Mouse (Mus musculus): ENCODE measurements at regions not wholly inside any gene's neighbourhood (a gene's known extent, or its start where the extent isn't known, plus 50 kb on each side); places are given as distances from the start of the nearest gene placed in this dataset.

- 93% methylated on average over 15 of the region's 15 CpGs for WGBS
- Histone ChIP-seq H3K4me1 (replicated peaks; ENCODE audit: insufficient read depth, low read length) (no peaks in the 10 kb centered on the region), H3K9ac (ENCODE audit: low read depth, low read length) (no peak overlapping the region), H3K27ac (no peak overlapping the region), H3K9me3 (replicated peaks; ENCODE audit: low read length) (no peaks in the 10 kb centered on the region), H3K4me3 (replicated peaks; ENCODE audit: low read depth, low read length) (no peak overlapping the region), H3K27me3 (ENCODE audit: insufficient read depth, low read length) (no peaks in the 10 kb centered on the region), H3K4me2 (ENCODE audit: low read length) (no peak overlapping the region), H3K36me3 (ENCODE audit: insufficient read depth, low read length) (no peaks in the 10 kb centered on the region)
- no peak for ATAC-seq (replicated peaks; ENCODE audit: low FRiP score, low read depth)
- TF ChIP-seq CTCF (IDR thresholded peaks at IDR 0.05; ENCODE audit: low read depth), result no peak
- DNase-seq (ENCODE audit: low spot score), result no peak
Observed at GRCm38 (mm10) chr10:9400911-9401617, 273.9 kb downstream of the Samd5 start.

GRCm38 (mm10) chr10:9377440-9378101 lies 297.4 kb downstream of the Samd5 start:
- H3K4me2 ChIP-seq (ENCODE audit: low read length), result no peak overlapping the region
- no peaks in the 10 kb centered on the region for H3K4me1 ChIP-seq (replicated peaks; ENCODE audit: insufficient read depth, low read length)
- no peaks in the 10 kb centered on the region for H3K27me3 ChIP-seq (ENCODE audit: insufficient read depth, low read length)
- H3K4me3 ChIP-seq (replicated peaks; ENCODE audit: low read depth, low read length), result no peak overlapping the region
- H3K36me3 ChIP-seq (ENCODE audit: insufficient read depth, low read length), result no peaks in the 10 kb centered on the region
- H3K9ac ChIP-seq (ENCODE audit: low read depth, low read length), result no peak overlapping the region
- H3K9me3 ChIP-seq (replicated peaks; ENCODE audit: low read length), result no peaks in the 10 kb centered on the region
- WGBS, result 62% methylated on average over 7 of the region's 7 CpGs
- ATAC-seq (replicated peaks; ENCODE audit: low FRiP score, low read depth) (no peak), DNase-seq (ENCODE audit: low spot score) (no peak)
- H3K27ac ChIP-seq, result no peak overlapping the region
- TF ChIP-seq CTCF (IDR thresholded peaks at IDR 0.05; ENCODE audit: low read depth), result no peak

- H3K36me3 ChIP-seq (ENCODE audit: insufficient read depth, low read length), result no peaks in the 10 kb centered on the region
- no peak overlapping the region for H3K27ac ChIP-seq
- DNase-seq (ENCODE audit: low spot score), result no peak
- H3K9ac ChIP-seq (ENCODE audit: low read depth, low read length), result no peak overlapping the region
- WGBS, result 69% methylated on average over 1 of the region's 1 CpGs
- H3K4me2 ChIP-seq (ENCODE audit: low read length), result no peak overlapping the region
- H3K27me3 ChIP-seq (ENCODE audit: insufficient read depth, low read length), result no peaks in the 10 kb centered on the region
- H3K4me3 ChIP-seq (replicated peaks; ENCODE audit: low read depth, low read length), result no peak overlapping the region
- H3K9me3 ChIP-seq (replicated peaks; ENCODE audit: low read length), result no peaks in the 10 kb centered on the region
- no peak for ATAC-seq (replicated peaks; ENCODE audit: low FRiP score, low read depth)
- no peaks in the 10 kb centered on the region for H3K4me1 ChIP-seq (replicated peaks; ENCODE audit: insufficient read depth, low read length)
- TF ChIP-seq CTCF (IDR thresholded peaks at IDR 0.05; ENCODE audit: low read depth), result no peak
Observed at GRCm38 (mm10) chr10:9362306-9362865, 312.6 kb downstream of the Samd5 start.

GRCm38 (mm10) chr10:9338207-9338801 lies 336.7 kb downstream of the Samd5 start:
- DNase-seq (ENCODE audit: low spot score) (no peak), ATAC-seq (replicated peaks; ENCODE audit: low FRiP score, low read depth) (no peak)
- no peak for TF ChIP-seq CTCF (IDR thresholded peaks at IDR 0.05; ENCODE audit: low read depth)
- Histone ChIP-seq H3K9ac (ENCODE audit: low read depth, low read length) (no peak overlapping the region), H3K4me1 (replicated peaks; ENCODE audit: insufficient read depth, low read length) (no peaks in the 10 kb centered on the region), H3K27ac (no peak overlapping the region), H3K27me3 (ENCODE audit: insufficient read depth, low read length) (no peaks in the 10 kb centered on the region), H3K9me3 (replicated peaks; ENCODE audit: low read length) (no peaks in the 10 kb centered on the region), H3K4me3 (replicated peaks; ENCODE audit: low read depth, low read length) (no peak overlapping the region), H3K4me2 (ENCODE audit: low read length) (no peak overlapping the region), H3K36me3 (ENCODE audit: insufficient read depth, low read length) (no peaks in the 10 kb centered on the region)
- WGBS, result 82% methylated on average over 8 of the region's 8 CpGs

GRCm38 (mm10) chr10:9334245-9334845 lies 340.7 kb downstream of the Samd5 start:
- Histone ChIP-seq H3K9ac (ENCODE audit: low read depth, low read length) (no peak overlapping the region), H3K27me3 (ENCODE audit: insufficient read depth, low read length) (no peaks in the 10 kb centered on the region), H3K4me2 (ENCODE audit: low read length) (no peak overlapping the region), H3K27ac (no peak overlapping the region), H3K36me3 (ENCODE audit: insufficient read depth, low read length) (no peaks in the 10 kb centered on the region), H3K4me3 (replicated peaks; ENCODE audit: low read depth, low read length) (no peak overlapping the region), H3K9me3 (replicated peaks; ENCODE audit: low read length) (no peaks in the 10 kb centered on the region), H3K4me1 (replicated peaks; ENCODE audit: insufficient read depth, low read length) (no peaks in the 10 kb centered on the region)
- 61% methylated on average over 10 of the region's 10 CpGs for WGBS
- no peak for TF ChIP-seq CTCF (IDR thresholded peaks at IDR 0.05; ENCODE audit: low read depth)
- ATAC-seq (replicated peaks; ENCODE audit: low FRiP score, low read depth), result no peak
- no peak for DNase-seq (ENCODE audit: low spot score)

- no peak for DNase-seq (ENCODE audit: low spot score)
- Histone ChIP-seq H3K27ac (no peak overlapping the region), H3K9me3 (replicated peaks; ENCODE audit: low read length) (no peaks in the 10 kb centered on the region), H3K4me3 (replicated peaks; ENCODE audit: low read depth, low read length) (no peak overlapping the region), H3K4me2 (ENCODE audit: low read length) (no peak overlapping the region), H3K36me3 (ENCODE audit: insufficient read depth, low read length) (no peaks in the 10 kb centered on the region), H3K4me1 (replicated peaks; ENCODE audit: insufficient read depth, low read length) (no peaks in the 10 kb centered on the region), H3K9ac (ENCODE audit: low read depth, low read length) (no peak overlapping the region), H3K27me3 (ENCODE audit: insufficient read depth, low read length) (no peaks in the 10 kb centered on the region)
- WGBS, result 68% methylated on average over 3 of the region's 3 CpGs
- no peak for ATAC-seq (replicated peaks; ENCODE audit: low FRiP score, low read depth)
- no peak for TF ChIP-seq CTCF (IDR thresholded peaks at IDR 0.05; ENCODE audit: low read depth)
Observed at GRCm38 (mm10) chr10:9331694-9332093, 343.3 kb downstream of the Samd5 start.
